Mouse (Mus musculus) layer of hippocampus, adult 6 months (tissue): ENCODE results near the gene Zfp54. TPM values are rescaled to one million over a fixed set of nuclear protein-coding genes. Genes with fewer than 3 reads are reported as not detected.

Experiments
- long read RNA-seq, 2 experiments: library from polyadenylated mRNA; unstranded; transcript quantifications; one replicate each; pipeline ENCODE4 v2.0.0; 2019 to 2020
- polyA plus RNA-seq: library from polyadenylated mRNA; unstranded; fragments of <200 nt; fragmentation: Nextera tagmentation; gene quantifications from 2 replicates; pipeline ENCODE4 v1.2.3, GENCODE M21; 2021

Gene Zfp54
- 0.72 and 1.0 TPM in 2 replicates for polyA plus RNA-seq
- long read RNA-seq, experiment 1, partial matches to known transcripts: 0 of 3 reads
- long read RNA-seq, experiment 1, other reads (novel, unspliced or antisense): 1 of 3 reads
- long read RNA-seq, experiment 2, transcript Zfp54-203 (4 exons, 822 nt): major isoform, 10 of 17 reads
- long read RNA-seq, experiment 2, partial matches to known transcripts: 0 of 17 reads
- long read RNA-seq, experiment 2, other reads (novel, unspliced or antisense): 2 of 17 reads

DNA sequence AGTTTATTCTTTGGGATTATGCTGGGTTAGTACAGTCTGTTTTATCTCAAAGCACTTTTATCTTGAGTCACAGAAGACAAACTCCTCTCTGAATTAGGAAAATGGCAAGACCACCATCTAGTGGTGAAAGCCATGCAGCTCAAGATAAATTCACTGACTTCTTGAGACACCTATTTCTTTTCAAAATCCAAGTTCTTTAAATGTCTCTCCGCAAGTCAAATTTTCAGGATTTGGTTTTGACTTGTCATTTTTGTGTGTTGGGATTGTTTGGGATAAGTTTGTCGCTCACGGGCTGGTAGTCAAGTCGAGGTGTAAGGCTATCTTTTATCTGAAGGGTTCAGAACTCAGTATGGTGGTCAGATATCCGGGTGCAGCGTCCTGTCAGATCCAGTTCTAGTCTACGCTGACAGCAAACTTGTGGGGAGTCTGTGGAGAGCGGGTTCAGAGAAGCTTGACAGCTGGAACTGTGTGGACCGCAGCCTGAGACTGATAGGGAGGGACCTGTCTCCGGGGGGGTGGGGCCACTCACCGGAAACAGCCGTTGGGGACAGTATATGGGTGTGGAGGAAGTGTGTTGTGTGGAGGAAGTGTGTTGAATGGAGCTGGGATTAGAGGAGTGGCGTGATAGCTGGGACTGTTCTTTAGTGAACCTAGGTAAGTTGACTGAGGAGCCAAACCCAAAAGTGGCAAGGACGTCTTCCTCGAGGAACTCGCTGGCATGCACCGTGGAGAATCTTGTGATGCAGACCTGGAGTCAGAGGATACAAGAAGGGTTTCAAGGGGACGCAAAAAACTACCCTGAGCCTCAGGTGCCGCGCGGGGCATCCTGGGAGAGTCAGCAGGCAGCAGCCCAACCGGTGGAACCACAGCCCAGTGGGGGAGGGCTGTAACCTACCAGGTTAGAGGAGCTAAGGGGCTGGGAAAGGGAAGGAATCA lies at the start of gene Zfp54:
Gene Zfp54, plus strand, starts transcription at position 564 of the 936 bp plus-strand sequence.

DNA sequence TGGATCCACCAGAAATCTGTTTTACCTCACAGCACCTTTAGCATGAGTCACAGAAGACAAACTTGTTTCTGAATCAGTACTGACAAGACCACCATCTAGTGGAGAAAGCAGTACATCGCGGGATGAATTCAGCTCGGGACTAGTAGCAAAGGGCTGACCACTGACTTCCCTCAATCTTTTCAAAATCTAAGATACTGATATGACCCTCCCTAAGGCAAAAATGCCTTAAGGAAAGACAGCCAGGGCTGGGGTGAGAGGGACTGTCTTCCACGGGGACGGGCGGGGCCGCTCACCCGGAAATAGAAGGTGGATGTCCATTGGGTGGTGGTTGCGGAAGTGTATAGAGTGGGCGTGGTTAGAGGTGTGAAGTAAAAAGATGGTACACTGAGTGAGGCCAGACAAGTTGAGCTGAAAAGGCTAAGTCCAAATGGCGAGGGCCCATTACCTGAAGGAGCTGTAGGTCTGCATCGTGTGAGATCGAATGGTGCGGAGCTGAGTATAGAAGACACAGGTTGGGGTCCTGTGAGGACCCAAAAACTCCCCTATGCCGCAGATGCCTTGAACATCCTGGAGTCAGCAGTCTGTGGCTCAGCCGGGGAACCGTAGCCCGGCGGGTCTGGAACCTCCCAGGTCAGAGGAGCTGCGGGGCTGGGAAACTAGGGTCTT lies 39.5 kb upstream of the Zfp54 start, which contains the start of gene Zfp677:
Gene Zfp677, plus strand, starts transcription at position 358 of the 666 bp plus-strand sequence.

DNA sequence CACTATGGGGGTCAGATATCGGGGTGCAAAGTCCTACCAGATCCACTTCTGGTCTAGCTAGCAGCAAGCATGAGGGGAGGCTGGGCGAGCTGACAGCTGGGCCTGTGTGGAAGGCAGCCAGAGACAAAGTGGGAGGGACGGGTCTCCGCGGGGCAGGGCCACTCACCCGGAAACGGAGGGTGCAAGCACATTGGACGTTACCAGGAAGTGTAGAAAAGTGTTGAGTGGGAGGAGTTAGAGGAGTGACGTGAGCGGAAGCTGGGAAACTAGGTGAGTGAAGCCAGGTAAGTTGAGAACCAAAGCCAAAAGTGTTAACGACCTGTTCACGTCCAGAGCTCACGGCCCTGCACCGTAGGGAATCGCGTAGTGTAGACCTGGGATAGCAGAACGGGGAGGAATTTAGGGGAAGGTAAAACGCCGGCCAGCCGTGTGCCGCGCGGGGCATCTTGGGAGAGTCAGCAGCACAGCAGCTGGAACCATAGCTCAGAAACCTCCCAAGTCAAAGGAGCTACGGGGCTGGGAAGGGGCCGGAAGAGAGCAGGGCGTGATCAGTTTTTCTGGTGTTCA lies 27.2 kb downstream of the Zfp54 start, which contains the start of gene Zfp51:
Gene Zfp51, plus strand, starts transcription at position 237 of the 567 bp plus-strand sequence.

Other genes with a start within 250 kb of the Zfp54 start
- not detected in 2 replicates for gene Vmn1r234, start 197.1 kb upstream of the Zfp54 start, polyA plus RNA-seq
- not detected in 2 replicates for gene Vmn1r235, start 166.8 kb upstream of the Zfp54 start, polyA plus RNA-seq
- gene Vmn1r236, start 140.3 kb upstream of the Zfp54 start, polyA plus RNA-seq: not detected in 2 replicates
- not detected in 2 replicates for gene Vmn1r237, start 111.4 kb upstream of the Zfp54 start, polyA plus RNA-seq
- 1.2 and 1.3 TPM in 2 replicates for gene Zfp677, start 39.5 kb upstream of the Zfp54 start, polyA plus RNA-seq
- 3.2 and 4.1 TPM in 2 replicates for gene Zfp51, start 27.1 kb downstream of the Zfp54 start, polyA plus RNA-seq
- gene Zfp53, start 65.8 kb downstream of the Zfp54 start, polyA plus RNA-seq: 2.9 and 3.2 TPM in 2 replicates
- 1.1 TPM in 2 replicates for gene Zfp52, start 112.3 kb downstream of the Zfp54 start, polyA plus RNA-seq
- 3.4 and 4.3 TPM in 2 replicates for gene Zfp948, start 143.8 kb downstream of the Zfp54 start, polyA plus RNA-seq
- 1.8 and 2.4 TPM in 2 replicates for gene Zfp983, start 227.4 kb downstream of the Zfp54 start, polyA plus RNA-seq